Mouse (Mus musculus) adrenal gland (tissue): ENCODE measurements around the gene Srpk2.
"Not testable (repeated sequence)": the region's sequence is repeated elsewhere in the genome, so short reads cannot be mapped to it uniquely, and the experiment has no call there.

Experiments
- intact Hi-C: fragments of 180-260 bp; cut with DNase I; formaldehyde crosslinking; loops from one replicate; pipeline ENCODE4 v1.15.1; 2025

Gene Srpk2

DNA sequence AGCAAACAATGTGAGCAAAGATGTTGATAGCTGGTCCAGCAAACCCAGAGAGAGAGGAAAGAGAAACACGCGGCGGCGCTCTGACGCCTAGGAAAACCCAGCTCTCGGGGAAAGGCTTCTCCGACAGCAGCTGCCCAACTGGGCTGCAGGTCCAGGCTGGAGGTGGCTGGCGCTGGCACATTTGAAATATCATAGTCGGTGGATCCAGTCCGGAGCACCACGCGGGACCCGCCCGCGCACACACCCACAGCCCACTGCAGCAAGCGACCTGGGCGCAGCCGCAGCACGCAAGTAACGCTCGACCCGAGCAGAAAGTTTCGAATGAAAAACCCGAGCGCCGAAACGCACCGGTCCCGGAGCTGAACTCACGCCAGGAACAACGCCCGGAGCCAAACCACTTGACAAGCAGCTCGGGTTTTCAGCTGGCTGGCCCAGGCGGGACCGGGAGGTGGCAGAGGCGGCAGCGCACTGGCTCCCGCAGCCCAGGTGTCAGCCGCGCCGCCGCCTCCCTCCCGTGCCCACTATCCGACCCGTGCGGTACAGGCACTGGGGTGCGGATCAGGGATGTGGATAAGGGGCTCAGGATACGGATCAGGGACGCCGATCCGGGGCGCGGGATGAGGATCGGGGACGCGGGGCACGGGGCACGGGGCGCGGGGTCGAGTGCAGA lies 9.5 kb downstream of the Srpk2 start:
- intact Hi-C loops, result loop anchor here (5.0 kb wide), 1 partner anchor 82 kb away; no protein-coding TSS in a partner anchor

DNA sequence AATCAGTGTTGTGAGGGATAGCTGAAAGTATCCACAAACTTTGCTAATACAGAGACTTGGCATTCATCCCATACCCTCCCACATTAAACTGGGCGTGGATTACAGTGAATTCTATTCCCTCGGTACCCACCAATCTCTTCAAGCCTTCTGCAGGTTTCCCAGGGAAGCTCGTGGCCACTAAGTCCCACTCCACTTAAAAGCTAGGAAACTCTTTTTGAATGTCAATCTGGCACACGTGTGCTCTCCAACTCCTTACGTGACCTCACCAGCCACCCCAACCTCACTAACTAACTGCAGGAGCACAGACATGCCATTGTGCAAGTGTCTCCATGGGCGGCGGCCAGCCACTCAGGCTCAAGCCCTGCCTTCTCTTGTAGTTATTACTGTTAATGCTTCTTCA lies 12.3 kb downstream of the Srpk2 start:
- intact Hi-C loops, result loop anchor here (5.0 kb wide), 1 partner anchor 85 kb away; no protein-coding TSS in a partner anchor

DNA sequence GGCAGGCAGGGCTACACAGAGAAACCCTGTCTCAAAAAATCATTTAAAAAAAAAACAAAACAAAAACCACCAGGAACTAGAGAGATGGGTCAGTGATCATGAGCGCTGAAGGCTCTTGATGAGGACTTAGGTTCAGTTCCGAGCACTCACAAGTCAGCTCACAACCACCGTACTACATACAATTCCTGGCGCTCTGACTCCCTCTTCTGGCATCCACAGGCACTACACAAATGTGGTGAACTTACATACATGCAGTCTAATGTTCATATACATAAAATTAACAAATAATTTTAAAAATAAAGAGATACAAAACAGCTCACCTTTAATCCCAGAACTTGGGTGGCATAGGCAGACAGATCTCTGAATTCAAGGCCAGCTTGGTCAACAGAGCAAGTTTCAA lies 13.5 kb downstream of the Srpk2 start:
- intact Hi-C loops, result loop anchor here (5.0 kb wide), 1 partner anchor 86 kb away; no protein-coding TSS in a partner anchor

GRCm38 (mm10) chr5:23665906-23666305 lies 18.5 kb downstream of the Srpk2 start:
- intact Hi-C loops, result no loop called here

- intact Hi-C loops, result no loop called here
These were observed 23.2 kb downstream of the Srpk2 start for GRCm38 (mm10) chr5:23661191-23661590.

- intact Hi-C loops, result loop anchor here (10.0 kb wide), 1 partner anchor 153 kb away; no protein-coding TSS in a partner anchor
These were observed 26.4 kb downstream of the Srpk2 start for GRCm38 (mm10) chr5:23658017-23658416.

GRCm38 (mm10) chr5:23656590-23656989 lies 27.8 kb downstream of the Srpk2 start:
- intact Hi-C loops, result loop anchor here (2.0 to 10.0 kb wide), 2 partner anchors 98 to 152 kb away; no protein-coding TSS in a partner anchor

DNA sequence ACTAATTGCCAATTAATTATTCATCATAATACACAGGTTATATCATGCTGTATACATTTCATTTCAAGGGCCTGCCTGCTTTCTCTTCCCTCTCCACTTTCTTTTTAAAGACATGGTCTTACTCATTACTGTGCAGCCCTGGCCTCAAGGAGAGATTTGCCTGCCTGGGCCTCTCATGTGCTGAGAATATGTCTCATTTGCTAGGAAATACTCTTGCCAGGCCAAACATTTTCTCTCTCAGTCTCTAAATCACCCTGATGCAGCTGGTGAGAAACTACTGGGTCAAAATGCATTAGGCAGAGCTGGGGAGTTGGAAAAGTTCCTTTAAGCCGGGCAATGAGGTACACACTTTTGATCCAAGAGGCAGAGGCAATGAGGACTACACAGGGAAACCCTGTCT lies 29.4 kb downstream of the Srpk2 start:
- intact Hi-C loops, result loop anchor here (10.0 kb wide), 1 partner anchor 150 kb away; no protein-coding TSS in a partner anchor

DNA sequence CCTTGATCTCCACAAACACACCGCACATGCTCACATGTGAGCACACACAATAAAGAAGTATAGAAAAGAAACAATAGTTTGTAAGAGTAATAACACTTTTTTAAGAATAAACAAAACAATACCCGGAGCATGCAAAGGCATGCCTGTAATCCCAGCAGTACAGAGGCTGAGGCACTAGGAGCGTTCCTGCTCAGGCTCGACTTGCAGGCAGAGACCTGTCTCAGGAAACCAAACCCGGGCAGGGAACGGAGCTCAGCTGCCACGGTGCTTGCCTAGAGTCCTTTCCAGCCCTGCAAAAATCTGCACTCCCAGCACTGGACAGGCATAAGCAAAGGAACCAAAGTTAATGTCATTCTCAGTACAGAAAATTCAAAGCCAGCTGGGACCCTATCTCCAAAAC lies 32.1 kb downstream of the Srpk2 start:
- intact Hi-C loops, result loop anchor here (10.0 kb wide), 1 partner anchor 148 kb away; no protein-coding TSS in a partner anchor

- intact Hi-C loops, result loop anchor here (10.0 kb wide), 1 partner anchor 147 kb away; no protein-coding TSS in a partner anchor
These were observed 32.6 kb downstream of the Srpk2 start for GRCm38 (mm10) chr5:23651786-23652185.

GRCm38 (mm10) chr5:23650504-23650903 lies 33.9 kb downstream of the Srpk2 start:
- intact Hi-C loops, result loop anchor here (10.0 kb wide), 1 partner anchor 146 kb away; no protein-coding TSS in a partner anchor

GRCm38 (mm10) chr5:23649246-23649645 lies 35.2 kb downstream of the Srpk2 start:
- intact Hi-C loops, result no loop called here

DNA sequence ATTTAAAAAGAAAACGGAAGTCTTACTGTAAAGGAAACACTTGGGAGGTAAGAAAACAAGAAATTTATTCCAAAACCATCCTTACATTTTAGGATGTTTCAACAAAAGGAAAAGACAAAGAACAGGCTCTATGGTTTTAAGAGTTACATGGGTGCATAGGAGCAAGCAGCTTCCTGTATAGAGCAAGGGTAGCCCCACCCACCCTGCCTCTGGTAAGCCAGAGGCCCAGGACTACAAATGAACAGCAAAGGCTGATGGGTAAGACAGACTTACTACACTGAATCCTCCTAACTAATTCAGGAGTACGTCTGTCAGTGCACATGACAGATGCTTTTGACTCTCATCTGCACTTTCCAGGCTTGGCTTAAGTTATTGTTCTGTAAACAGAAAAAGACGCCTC lies 38.7 kb downstream of the Srpk2 start:
- intact Hi-C loops, result no loop called here

DNA sequence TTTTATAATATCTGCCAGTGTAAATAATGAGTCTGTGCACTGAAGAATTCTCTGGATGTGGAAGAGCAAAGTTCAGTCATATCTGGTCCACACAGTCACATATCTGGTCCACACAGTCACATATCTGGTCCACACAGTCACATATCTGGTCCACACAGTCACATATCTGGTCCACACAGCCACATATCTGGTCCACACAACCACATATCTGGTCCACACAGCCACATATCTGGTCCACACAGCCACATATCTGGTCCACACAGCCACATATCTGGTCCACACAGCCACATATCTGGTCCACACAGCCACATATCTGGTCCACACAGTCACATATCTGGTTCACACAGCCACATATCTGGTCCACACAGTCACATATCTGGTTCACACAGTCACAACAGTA lies 45.2 kb downstream of the Srpk2 start:
- intact Hi-C loops, result not testable (repeated sequence)

- intact Hi-C loops, result no loop called here
These were observed 46.4 kb downstream of the Srpk2 start for GRCm38 (mm10) chr5:23638023-23638422.

- intact Hi-C loops, result no loop called here
These were observed 47.1 kb downstream of the Srpk2 start for GRCm38 (mm10) chr5:23637337-23637736.

- intact Hi-C loops, result no loop called here
These were observed 52.9 kb downstream of the Srpk2 start for GRCm38 (mm10) chr5:23631490-23631889.

DNA sequence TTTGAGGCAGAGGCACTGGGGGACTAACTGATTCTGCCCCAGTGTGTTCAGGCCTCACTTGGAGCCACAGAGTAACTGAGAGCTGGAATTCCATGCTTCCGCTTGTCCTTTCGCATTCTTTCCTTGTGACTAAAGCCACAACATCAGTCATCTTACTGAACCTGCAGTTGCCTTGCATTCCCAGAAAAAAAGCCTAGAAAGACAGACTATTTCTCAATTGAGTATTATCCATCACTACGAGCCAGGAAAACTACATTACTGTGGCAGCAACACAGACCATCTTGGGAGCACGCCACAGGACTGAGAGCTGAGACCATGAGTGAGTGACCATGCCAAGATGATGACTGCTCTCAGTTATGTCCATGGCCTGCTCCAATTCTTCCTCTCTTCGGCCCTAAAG lies 57.2 kb downstream of the Srpk2 start:
- intact Hi-C loops, result no loop called here

- intact Hi-C loops, result no loop called here
These were observed 58.2 kb downstream of the Srpk2 start for GRCm38 (mm10) chr5:23626173-23626572.

- intact Hi-C loops, result no loop called here
These were observed 63.8 kb downstream of the Srpk2 start for GRCm38 (mm10) chr5:23620621-23621020.

GRCm38 (mm10) chr5:23618656-23619055 lies 65.8 kb downstream of the Srpk2 start:
- intact Hi-C loops, result no loop called here

DNA sequence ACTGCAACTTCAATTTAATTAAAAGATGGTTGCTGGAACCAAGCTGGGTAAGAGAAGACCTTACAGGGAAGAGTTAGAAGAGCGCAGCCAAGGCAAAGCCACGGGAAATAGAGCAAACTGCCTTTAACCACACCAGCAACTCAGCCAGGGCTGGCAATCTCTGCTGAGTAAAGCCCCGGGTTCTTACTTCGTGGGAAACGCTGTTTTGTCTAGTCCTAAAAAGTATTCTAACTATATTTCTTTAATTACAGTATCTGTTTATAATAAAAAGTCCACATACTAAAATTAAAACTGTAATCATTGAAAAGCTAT lies 67.4 kb downstream of the Srpk2 start:
- intact Hi-C loops, result no loop called here
